Mouse (Mus musculus) kidney, embryonic 15.5 days (tissue): Measurements from ENCODE around the gene Clec1a. TPM values are rescaled to one million over a fixed set of nuclear protein-coding genes. Genes with fewer than 3 reads are reported as not detected.
A peak's percentile ranks its signal among the peaks of the same experiment; 100 is the strongest.

Experiments used
- ATAC-seq: fragments of 200-750 bp; cut with Nextera tagmentation; replicated peaks from 2 replicates; pipeline ENCODE4 v1.8.0; 2017; ENCODE audit warnings: moderate TSS enrichment; ENCODE audit not compliant: low FRiP score
- H3K27ac ChIP-seq: fragments of 300-500 bp; sonication (generic); 2 replicates; pipeline ENCODE4 v1.5.1; 2015; ENCODE audit warnings: mild to moderate bottlenecking, inconsistent platforms
- H3K27me3 ChIP-seq: fragments of 300-500 bp; sonication (generic); 2 replicates; pipeline ENCODE4 v1.6.1; 2015; ENCODE audit warnings: inconsistent platforms
- H3K36me3 ChIP-seq: fragments of 300-500 bp; sonication (generic); 2 replicates; pipeline ENCODE4 v1.6.1; 2015; ENCODE audit warnings: inconsistent platforms
- H3K4me1 ChIP-seq: fragments of 300-500 bp; sonication (generic); 2 replicates; pipeline ENCODE4 v1.6.1; 2015; ENCODE audit warnings: inconsistent platforms
- H3K4me2 ChIP-seq: fragments of 300-500 bp; sonication (generic); 2 replicates; pipeline ENCODE4 v1.6.1; 2015; ENCODE audit warnings: moderate library complexity, mild to moderate bottlenecking, inconsistent platforms
- H3K4me3 ChIP-seq: fragments of 300-500 bp; sonication (generic); replicated peaks from 2 replicates; pipeline ENCODE4 v1.5.1; 2015; ENCODE audit warnings: mild to moderate bottlenecking, inconsistent platforms
- H3K9ac ChIP-seq: fragments of 300-500 bp; sonication (generic); 2 replicates; pipeline ENCODE4 v1.6.1; 2015; ENCODE audit warnings: mild to moderate bottlenecking, inconsistent platforms
- H3K9me3 ChIP-seq: fragments of 300-500 bp; sonication (generic); replicated peaks from 2 replicates; pipeline ENCODE4 v1.6.1; 2016; ENCODE audit warnings: inconsistent platforms
- WGBS: fragments of 180-500 bp; shearing (Covaris S2); methylation state at CpG from one replicate; pipeline ENCODE4 v1.1.7; 2015; ENCODE audit warnings: mixed read lengths; 5-methylcytosine and 5-hydroxymethylcytosine counted together
- polyA plus RNA-seq: library from polyadenylated mRNA; unstranded; fragments of >200 nt; fragmentation: Nextera tagmentation; extraction: Ambion mirVana; gene quantifications from 2 replicates; pipeline ENCODE4 v1.2.1, GENCODE M21; 2015

The Clec1a gene
- polyA plus RNA-seq, 1 experiment from 2014 or later: 9.5 TPM

DNA sequence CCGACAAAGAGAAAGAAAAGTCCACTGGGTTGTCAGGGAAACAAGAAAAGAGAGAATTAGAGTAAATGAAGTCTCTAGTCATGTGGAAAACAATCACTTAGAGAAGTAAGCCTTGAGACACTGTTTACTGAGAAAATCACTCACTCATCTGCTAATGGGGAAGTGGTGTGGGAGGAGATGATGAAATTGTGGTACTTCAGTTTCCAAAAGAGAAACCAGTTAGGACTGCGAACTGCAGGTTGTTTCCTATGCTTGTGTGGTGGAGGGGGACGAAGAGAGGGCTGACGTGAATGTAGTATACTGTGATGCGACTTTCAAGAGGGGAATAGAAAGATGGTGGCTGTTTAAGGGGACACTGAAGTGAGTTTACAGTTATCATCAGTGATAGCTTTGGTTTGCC, 17.6 kb downstream of the Clec1a start:
- 81% methylated on average over 5 of the region's 5 CpGs for WGBS
- H3K4me1 ChIP-seq: no peaks in the 10 kb centered on the region
- no peaks in the 10 kb centered on the region for H3K36me3 ChIP-seq
- H3K27ac ChIP-seq: no peak overlapping the region
- no peak for ATAC-seq
- no peaks in the 10 kb centered on the region for H3K9me3 ChIP-seq
- H3K4me2 ChIP-seq: no peak overlapping the region
- no peaks in the 10 kb centered on the region for H3K27me3 ChIP-seq
- no peak overlapping the region for H3K9ac ChIP-seq
- no peak overlapping the region for H3K4me3 ChIP-seq

GRCm38 (mm10) chr6:129427281-129427680, 24.5 kb downstream of the Clec1a start:
- Histone ChIP-seq H3K27me3 (no peaks in the 10 kb centered on the region), H3K9ac (no peak overlapping the region), H3K4me1 (peaks cover 13% of the 10 kb centered on the region), H3K4me2 (no peak overlapping the region), H3K36me3 (no peaks in the 10 kb centered on the region), H3K9me3 (no peaks in the 10 kb centered on the region), H3K4me3 (no peak overlapping the region), H3K27ac (no peak overlapping the region)
- 75% methylated on average over 4 of the region's 4 CpGs for WGBS
- no peak for ATAC-seq

- Histone ChIP-seq H3K9ac (no peak overlapping the region), H3K4me3 (no peak overlapping the region), H3K27me3 (no peaks in the 10 kb centered on the region), H3K27ac (no peak overlapping the region), H3K9me3 (no peaks in the 10 kb centered on the region), H3K36me3 (no peaks in the 10 kb centered on the region), H3K4me1 (peaks cover 13% of the 10 kb centered on the region), H3K4me2 (no peak overlapping the region)
- 33% methylated on average over 5 of the region's 5 CpGs for WGBS
- ATAC-seq: peak; percentile 21
These were observed 26.0 kb downstream of the Clec1a start for GRCm38 (mm10) chr6:129425812-129426211.

- peak overlapping the region; percentile 84 for H3K27ac ChIP-seq
- H3K27me3 ChIP-seq: no peaks in the 10 kb centered on the region
- H3K4me3 ChIP-seq: no peak overlapping the region
- H3K9ac ChIP-seq: no peak overlapping the region
- H3K4me2 ChIP-seq: no peak overlapping the region
- no peak for ATAC-seq
- 66% methylated on average over 5 of the region's 5 CpGs for WGBS
- peaks cover 13% of the 10 kb centered on the region for H3K4me1 ChIP-seq
- H3K9me3 ChIP-seq: no peaks in the 10 kb centered on the region
- no peaks in the 10 kb centered on the region for H3K36me3 ChIP-seq
These were observed 26.6 kb downstream of the Clec1a start for GRCm38 (mm10) chr6:129425217-129425616.

GRCm38 (mm10) chr6:129423734-129424072, 28.1 kb downstream of the Clec1a start:
- no peak overlapping the region for H3K4me3 ChIP-seq
- H3K36me3 ChIP-seq: no peaks in the 10 kb centered on the region
- H3K9ac ChIP-seq: no peak overlapping the region
- H3K27ac ChIP-seq: peak overlapping the region; percentile 64; the same call in 1 of the 2 replicates
- ATAC-seq: peak; percentile 78
- H3K27me3 ChIP-seq: no peaks in the 10 kb centered on the region
- 19% methylated on average over 1 of the region's 1 CpGs for WGBS
- no peaks in the 10 kb centered on the region for H3K9me3 ChIP-seq
- H3K4me1 ChIP-seq: peaks cover 13% of the 10 kb centered on the region
- no peak overlapping the region for H3K4me2 ChIP-seq

DNA sequence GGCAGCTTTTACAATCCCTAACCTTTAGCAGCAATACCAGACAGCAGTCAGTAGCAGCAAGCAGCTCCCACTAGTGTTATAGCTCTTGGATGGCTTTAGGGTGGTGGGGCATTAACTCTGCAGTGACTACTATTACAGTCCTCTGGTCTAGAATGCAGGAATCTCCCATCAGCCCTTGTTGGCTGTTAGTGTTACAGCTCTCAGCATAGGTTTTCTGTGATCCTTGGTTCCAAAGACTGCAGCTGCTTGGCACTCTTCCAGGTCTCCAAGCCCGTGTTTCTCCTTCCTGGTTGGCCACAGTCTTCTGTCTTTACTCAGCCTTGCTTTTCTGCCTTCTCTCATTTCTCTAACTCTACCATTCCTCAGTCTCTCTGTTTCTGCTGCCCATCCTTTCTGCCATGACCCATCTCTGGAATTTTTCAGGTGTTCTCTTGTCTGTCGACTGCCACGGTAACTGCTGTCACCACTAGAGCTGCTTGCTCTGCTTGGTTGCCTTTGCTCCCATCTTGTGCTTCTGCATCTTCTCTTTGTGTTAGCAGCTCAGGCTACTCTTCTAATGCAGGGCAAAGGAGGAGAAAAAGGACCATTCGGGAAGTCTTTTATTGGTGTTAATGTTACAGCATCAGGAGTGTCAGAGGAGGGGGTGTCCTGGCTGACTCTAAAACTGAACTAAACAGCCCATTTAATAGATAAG, 28.6 kb downstream of the Clec1a start:
- Histone ChIP-seq H3K27ac (peak overlapping the region; percentile 45), H3K4me3 (no peak overlapping the region), H3K4me2 (no peak overlapping the region), H3K36me3 (no peaks in the 10 kb centered on the region), H3K9me3 (no peaks in the 10 kb centered on the region), H3K27me3 (no peaks in the 10 kb centered on the region), H3K4me1 (peaks cover 13% of the 10 kb centered on the region), H3K9ac (no peak overlapping the region)
- 52% methylated on average over 4 of the region's 4 CpGs for WGBS
- ATAC-seq: peak; percentile 79

- Histone ChIP-seq H3K9me3 (no peaks in the 10 kb centered on the region), H3K4me1 (peaks cover 13% of the 10 kb centered on the region), H3K9ac (no peak overlapping the region), H3K36me3 (no peaks in the 10 kb centered on the region), H3K4me3 (no peak overlapping the region), H3K4me2 (no peak overlapping the region), H3K27ac (no peak overlapping the region), H3K27me3 (no peaks in the 10 kb centered on the region)
- no peak for ATAC-seq
- 73% methylated on average over 3 of the region's 3 CpGs for WGBS
These were observed 29.5 kb downstream of the Clec1a start for GRCm38 (mm10) chr6:129422311-129422710.

- WGBS: 91% methylated on average over 1 of the region's 1 CpGs
These were observed 37.6 kb downstream of the Clec1a start for GRCm38 (mm10) chr6:129414177-129414576.

GRCm38 (mm10) chr6:129408562-129408961, 43.2 kb downstream of the Clec1a start, which contains the start of gene Clec9a:
Gene Clec9a (plus strand): TSS chr6:129408862.
- no peak within 1 kb of the TSS for H3K4me3 ChIP-seq
- no peak within 1 kb of the TSS for H3K27ac ChIP-seq
- no peak within 1 kb of the TSS for H3K4me2 ChIP-seq
- no peaks in the 10 kb centered on the region for H3K4me1 ChIP-seq
- no peak within 1 kb of the TSS for H3K9ac ChIP-seq
- WGBS: 84% methylated on average over 2 of the region's 2 CpGs
- H3K9me3 ChIP-seq: no peaks in the 10 kb centered on the region
- no peak for ATAC-seq
- H3K36me3 ChIP-seq: no peaks in the 10 kb centered on the region
- no peaks in the 10 kb centered on the region for H3K27me3 ChIP-seq

More at GRCm38 (mm10) chr6:129414177-129414576, 37.6 kb downstream of the Clec1a start:
- no peaks in the 10 kb centered on the region for H3K9me3 ChIP-seq
- H3K27me3 ChIP-seq: no peaks in the 10 kb centered on the region
- no peak for ATAC-seq
- no peaks in the 10 kb centered on the region for H3K36me3 ChIP-seq
- no peak overlapping the region for H3K4me2 ChIP-seq
- H3K4me3 ChIP-seq: no peak overlapping the region
- H3K9ac ChIP-seq: no peak overlapping the region
- no peaks in the 10 kb centered on the region for H3K4me1 ChIP-seq
- H3K27ac ChIP-seq: no peak overlapping the region

DNA sequence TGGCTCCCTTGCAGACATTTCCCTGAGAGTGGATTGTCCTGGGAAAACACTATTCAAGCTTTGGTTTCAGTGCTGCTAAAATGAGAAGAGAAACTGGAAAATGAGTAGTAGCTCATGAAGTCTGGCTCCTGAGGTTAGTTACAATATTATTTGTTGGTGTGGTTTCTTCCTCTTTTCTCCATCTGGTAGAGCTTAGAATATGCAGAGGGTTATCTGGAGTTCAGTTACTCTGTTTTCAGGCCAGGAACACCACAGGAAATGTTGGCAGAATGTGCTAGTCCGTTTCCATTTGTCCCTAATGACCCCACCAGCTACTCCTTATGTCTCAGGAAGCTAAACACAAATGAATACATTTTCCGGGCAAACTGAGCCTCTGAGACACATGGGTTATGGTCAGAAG, 44.5 kb downstream of the Clec1a start:
- H3K9ac ChIP-seq: no peak overlapping the region
- no peak overlapping the region for H3K4me2 ChIP-seq
- no peaks in the 10 kb centered on the region for H3K36me3 ChIP-seq
- no peak for ATAC-seq
- H3K4me1 ChIP-seq: no peaks in the 10 kb centered on the region
- peak overlapping the region; percentile 59 for H3K27ac ChIP-seq
- WGBS: 37% methylated on average over 2 of the region's 2 CpGs
- no peak overlapping the region for H3K4me3 ChIP-seq
- H3K9me3 ChIP-seq: no peaks in the 10 kb centered on the region
- H3K27me3 ChIP-seq: no peaks in the 10 kb centered on the region

DNA sequence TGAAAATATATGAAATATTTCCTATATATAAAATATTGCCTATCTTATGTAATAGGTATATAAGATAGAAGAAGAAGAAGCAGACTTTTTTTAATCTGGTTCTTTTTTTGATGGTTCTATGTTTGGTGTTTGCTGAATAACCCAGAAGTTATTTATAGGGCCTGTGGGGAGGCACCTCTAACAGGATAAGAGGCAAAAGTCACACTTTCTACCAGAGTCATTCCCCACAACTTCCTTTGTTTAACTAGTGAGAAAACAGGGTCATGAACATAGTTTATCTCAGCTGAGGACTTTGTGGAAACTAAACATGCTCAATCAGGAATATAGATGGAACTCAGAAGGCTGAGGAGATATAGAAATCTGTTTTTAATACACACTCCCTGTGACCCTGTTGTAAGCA, 45.8 kb downstream of the Clec1a start:
- no peak for ATAC-seq
- no peak overlapping the region for H3K4me3 ChIP-seq
- no peak overlapping the region for H3K4me2 ChIP-seq
- H3K9ac ChIP-seq: no peak overlapping the region
- H3K27ac ChIP-seq: no peak overlapping the region
- no peaks in the 10 kb centered on the region for H3K4me1 ChIP-seq
- H3K36me3 ChIP-seq: no peaks in the 10 kb centered on the region
- no peaks in the 10 kb centered on the region for H3K9me3 ChIP-seq
- no peaks in the 10 kb centered on the region for H3K27me3 ChIP-seq

DNA sequence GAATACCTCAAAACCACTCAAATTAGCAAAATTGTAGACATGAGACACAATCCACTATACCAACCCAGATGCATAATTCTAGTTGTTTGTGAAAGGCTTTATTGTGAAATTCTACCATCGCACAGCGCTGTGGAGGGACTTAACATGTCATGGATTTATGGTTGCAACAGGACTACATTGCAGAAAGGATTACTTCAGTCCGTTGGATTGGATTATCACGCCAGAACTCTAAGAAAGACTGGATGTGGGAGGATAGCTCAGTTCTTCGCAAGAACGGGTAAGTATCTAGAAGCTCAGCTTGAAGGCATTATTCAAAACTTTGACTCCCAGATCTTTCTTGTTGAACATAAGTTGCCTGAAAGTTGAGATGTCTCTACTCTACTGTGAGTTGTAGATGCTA, 48.4 kb downstream of the Clec1a start:
- H3K27me3 ChIP-seq: no peaks in the 10 kb centered on the region
- no peak overlapping the region for H3K9ac ChIP-seq

GRCm38 (mm10) chr6:129402404-129402803, 49.4 kb downstream of the Clec1a start:
- H3K9me3 ChIP-seq: no peaks in the 10 kb centered on the region
- H3K9ac ChIP-seq: no peak overlapping the region
- WGBS: 95% methylated on average over 2 of the region's 2 CpGs
- H3K4me1 ChIP-seq: peaks cover 10% of the 10 kb centered on the region; the same call in 1 of the 2 replicates
- no peak overlapping the region for H3K4me2 ChIP-seq
- no peak overlapping the region for H3K4me3 ChIP-seq
- H3K27ac ChIP-seq: no peak overlapping the region
- H3K27me3 ChIP-seq: no peaks in the 10 kb centered on the region
- no peaks in the 10 kb centered on the region for H3K36me3 ChIP-seq
- ATAC-seq: no peak

More for the DNA sequence above, 48.4 kb downstream of the Clec1a start:
- no peak overlapping the region for H3K4me3 ChIP-seq
- H3K27ac ChIP-seq: no peak overlapping the region
- H3K4me2 ChIP-seq: no peak overlapping the region
- H3K36me3 ChIP-seq: no peaks in the 10 kb centered on the region
- H3K4me1 ChIP-seq: peaks cover 7% of the 10 kb centered on the region; the same call in 1 of the 2 replicates
- 56% methylated on average over 6 of the region's 6 CpGs for WGBS
- no peaks in the 10 kb centered on the region for H3K9me3 ChIP-seq
- no peak for ATAC-seq
